Mouse (Mus musculus) G1E (cell line): ENCODE data around the gene Foxd4. TPM values are rescaled to one million over a fixed set of nuclear protein-coding genes. Genes with fewer than 3 reads are reported as not detected.

Experiments used
- ATAC-seq: 2 replicates; pipeline ENCODE4 v1.8.0; 2016; ENCODE audit warnings: mild to moderate bottlenecking; ENCODE audit not compliant: insufficient number of reproducible peaks, poor library complexity, low FRiP score, severe bottlenecking; ENCODE audit errors: extremely low read depth
- DNase-seq: peaks from one replicate; pipeline ENCODE4 v3.0.0; 2012; ENCODE audit warnings: low spot score
- H3K27me3 ChIP-seq: 2 replicates; pipeline ENCODE4 v1.6.1; 2012; ENCODE audit warnings: mild to moderate bottlenecking, low read length, inconsistent platforms; ENCODE audit not compliant: insufficient read depth
- H3K36me3 ChIP-seq: replicated peaks from 2 replicates; pipeline ENCODE3; 2012; ENCODE audit warnings: mild to moderate bottlenecking, inconsistent platforms
- H3K4me1 ChIP-seq: 2 replicates; pipeline ENCODE4 v1.6.1; 2012; ENCODE audit warnings: low read depth, low read length, inconsistent platforms, mixed read lengths; ENCODE audit not compliant: insufficient read depth
- H3K4me3 ChIP-seq: 2 replicates; pipeline ENCODE4 v1.5.1; 2012; ENCODE audit warnings: low read depth, mild to moderate bottlenecking, inconsistent platforms, low read length, moderate library complexity, mixed read lengths
- H3K9me3 ChIP-seq: replicated peaks from 2 replicates; pipeline ENCODE4 v1.6.1; 2012; ENCODE audit warnings: inconsistent platforms
- CTCF ChIP-seq: IDR thresholded peaks from 2 replicates; pipeline ENCODE4 v1.5.1; 2012; ENCODE audit warnings: low read depth, low read length, inconsistent platforms, mixed read lengths
- GATA1 ChIP-seq: IDR thresholded peaks from 2 replicates; pipeline ENCODE4 v1.6.1; 2012; ENCODE audit warnings: borderline replicate concordance, low read length, inconsistent platforms, mixed read lengths
- GATA2 ChIP-seq: IDR thresholded peaks from 2 replicates; pipeline ENCODE4 v1.6.1; 2012; ENCODE audit warnings: low read depth, low read length, inconsistent platforms, borderline replicate concordance
- POLR2AphosphoS5 ChIP-seq: IDR thresholded peaks from 2 replicates; pipeline ENCODE4 v1.6.1; 2012; ENCODE audit warnings: low read depth, low read length, inconsistent platforms; ENCODE audit not compliant: insufficient replicate concordance
- TAL1 ChIP-seq: conservative IDR thresholded peaks from 2 replicates; pipeline ENCODE4 v1.6.1; 2012; ENCODE audit warnings: low read depth, low read length, inconsistent platforms, mixed read lengths
- polyA plus RNA-seq: library from polyadenylated mRNA; stranded (reverse); fragments of >175 nt; gene quantifications from 2 replicates; pipeline ENCODE4 v1.2.3, GENCODE M21; 2012
- total RNA-seq, 2 experiments: library from RNA; stranded (forward) in 1 of 2; stranded (reverse) in 1 of 2; fragments of 200-1000 nt in 1 of 2; fragments of >200 nt in 1 of 2; fragmentation: Nextera tagmentation in 1 of 2; gene quantifications; 2 replicates each; pipeline ENCODE4 v1.2.3; 2014 to 2017

Foxd4 gene
- total and polyA plus RNA-seq, 3 experiments, result not detected

GRCm38 (mm10) chr19:24907655-24908054 lies 6.7 kb upstream of the Foxd4 start:
- TF ChIP-seq GATA1, result no peak
- no peak for TF ChIP-seq CTCF
- no peak for TF ChIP-seq POLR2AphosphoS5
- TF ChIP-seq GATA2, result no peak
- no peak for TF ChIP-seq TAL1
- H3K36me3 ChIP-seq, result no peaks in the 10 kb centered on the region
- H3K4me1 ChIP-seq, result no peaks in the 10 kb centered on the region
- peaks cover 4% of the 10 kb centered on the region; the same call in 1 of the 2 replicates for H3K27me3 ChIP-seq
- no peak overlapping the region for H3K4me3 ChIP-seq
- ATAC-seq, result no peak
- no peak for DNase-seq
- peaks cover 2% of the 10 kb centered on the region for H3K9me3 ChIP-seq

DNA sequence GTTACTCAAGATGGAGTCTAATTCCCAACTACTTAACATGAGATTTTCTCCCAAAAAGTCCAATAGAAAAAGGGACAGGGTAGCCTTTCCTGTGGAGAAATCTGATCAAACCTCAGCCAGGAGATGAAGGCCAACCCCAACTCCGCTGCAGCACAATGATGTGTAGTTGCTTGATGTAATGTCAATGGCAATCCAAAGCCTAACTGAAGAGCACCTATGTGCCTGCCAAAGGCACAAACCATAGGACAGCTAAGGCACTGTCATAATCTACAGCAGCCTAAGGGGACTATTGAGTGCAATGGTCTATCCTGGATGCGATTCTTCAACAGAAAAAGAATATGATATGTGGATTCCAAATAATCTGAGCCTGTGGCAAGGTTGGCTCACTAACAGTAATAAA lies 1.8 kb upstream of the Foxd4 start:
- no peak for ATAC-seq
- TF ChIP-seq CTCF (no peak), GATA1 (no peak), GATA2 (no peak), POLR2AphosphoS5 (no peak), TAL1 (no peak)
- H3K4me1 ChIP-seq, result no peaks in the 10 kb centered on the region

GRCm38 (mm10) chr19:24902256-24902655 lies 1.3 kb upstream of the Foxd4 start:
- Histone ChIP-seq H3K4me1 (no peaks in the 10 kb centered on the region), H3K4me3 (no peak overlapping the region), H3K27me3 (peaks cover 30% of the 10 kb centered on the region), H3K36me3 (no peaks in the 10 kb centered on the region), H3K9me3 (peaks cover 8% of the 10 kb centered on the region)
- ATAC-seq, result no peak
- TF ChIP-seq GATA2 (no peak), CTCF (no peak), TAL1 (no peak), GATA1 (no peak), POLR2AphosphoS5 (no peak)
- DNase-seq, result no peak

More for the DNA sequence above, 1.8 kb upstream of the Foxd4 start:
- no peak for DNase-seq
- H3K36me3 ChIP-seq, result no peaks in the 10 kb centered on the region
- peaks cover 24% of the 10 kb centered on the region for H3K27me3 ChIP-seq
- H3K9me3 ChIP-seq, result peaks cover 8% of the 10 kb centered on the region
- no peak overlapping the region for H3K4me3 ChIP-seq

DNA sequence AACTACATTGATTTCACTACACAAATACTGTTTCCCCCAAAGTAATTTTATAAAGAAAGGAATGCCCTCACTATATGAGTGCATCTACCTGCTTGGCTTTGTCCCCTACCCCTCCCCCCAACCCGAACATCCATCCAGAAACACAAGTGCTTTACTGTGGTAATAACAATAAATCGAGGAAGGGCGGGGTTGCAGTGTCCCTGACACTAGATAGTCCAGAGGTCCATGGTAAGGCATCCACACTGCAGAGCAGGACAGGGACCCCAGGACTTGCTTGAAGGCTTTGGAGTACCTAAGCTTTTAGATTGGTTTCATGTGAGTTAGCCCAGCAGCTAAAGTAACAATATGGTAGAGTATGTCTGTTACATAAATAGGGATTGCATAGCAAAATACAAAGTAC lies 669 bp upstream of the Foxd4 start:
- Histone ChIP-seq H3K4me3 (no peak overlapping the region), H3K9me3 (peaks cover 8% of the 10 kb centered on the region), H3K27me3 (peaks cover 32% of the 10 kb centered on the region), H3K36me3 (no peaks in the 10 kb centered on the region), H3K4me1 (no peaks in the 10 kb centered on the region)
- no peak for DNase-seq
- no peak for TF ChIP-seq TAL1
- no peak for TF ChIP-seq POLR2AphosphoS5
- no peak for TF ChIP-seq GATA1
- no peak for TF ChIP-seq CTCF
- no peak for TF ChIP-seq GATA2
- ATAC-seq, result no peak

DNA sequence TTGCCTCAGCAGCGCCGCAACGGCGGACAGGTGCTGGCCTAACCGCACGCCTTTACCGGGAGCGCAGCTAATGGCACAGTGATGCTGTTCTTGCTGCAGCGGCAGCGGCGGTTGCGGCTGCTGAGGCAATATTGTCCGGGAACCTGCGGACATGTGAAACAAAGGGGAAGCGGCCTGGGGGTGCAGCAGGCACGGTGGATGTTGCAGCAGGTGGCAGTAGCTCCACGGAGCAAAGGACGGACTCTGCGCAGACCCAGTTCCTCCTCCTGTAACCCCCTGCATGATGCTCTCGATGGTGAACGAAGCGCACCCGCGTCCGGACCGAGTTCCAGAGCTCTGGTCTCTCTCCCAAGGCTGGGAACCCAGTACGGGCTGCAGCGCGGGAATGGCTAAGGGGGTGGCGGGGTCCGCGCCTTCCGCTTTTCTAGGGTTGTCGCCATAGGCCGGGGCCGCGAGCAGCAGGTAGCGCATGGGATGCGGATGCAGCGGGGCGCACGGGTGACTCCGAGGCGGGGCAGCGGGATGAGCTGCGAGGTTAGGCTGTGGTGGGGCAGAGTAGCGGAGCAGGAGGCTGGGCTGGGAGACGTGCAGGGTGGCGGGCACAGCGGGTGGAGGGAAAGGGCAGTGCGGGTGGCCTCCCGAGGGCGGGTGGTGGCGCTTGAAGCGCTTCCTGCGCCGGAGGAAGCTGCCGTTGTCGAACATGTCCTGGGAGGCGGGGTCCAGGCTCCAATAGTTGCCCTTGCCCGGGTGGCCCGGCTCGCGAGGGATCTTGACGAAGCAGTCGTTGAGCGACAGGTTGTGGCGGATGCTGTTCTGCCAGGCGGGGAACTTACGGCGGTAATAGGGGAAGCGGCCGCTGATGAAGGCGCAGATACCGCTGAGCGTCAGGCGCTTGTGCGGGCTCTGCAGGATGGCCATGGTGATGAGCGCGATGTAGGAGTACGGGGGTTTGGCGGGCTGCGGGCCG lies 1.1 kb downstream of the Foxd4 start:
- Histone ChIP-seq H3K27me3 (peaks cover 32% of the 10 kb centered on the region), H3K36me3 (no peaks in the 10 kb centered on the region), H3K4me3 (0 out of 2 replicates have a peak overlapping the region, but pooled peaks have one; percentile 7), H3K9me3 (peaks cover 8% of the 10 kb centered on the region), H3K4me1 (no peaks in the 10 kb centered on the region)
- DNase-seq (no peak), ATAC-seq (no peak)
- TF ChIP-seq TAL1 (no peak), GATA2 (no peak), CTCF (no peak), POLR2AphosphoS5 (no peak), GATA1 (no peak)
